Mouse (Mus musculus) forebrain, embryonic 16.5 days (tissue): ENCODE data around the gene Bnip3. TPM values are rescaled to one million over a fixed set of nuclear protein-coding genes. Genes with fewer than 3 reads are reported as not detected.

Experiments used
- ATAC-seq: fragments of 200-750 bp; cut with Nextera tagmentation; 2 replicates; pipeline ENCODE4 v1.8.0; 2017; ENCODE audit warnings: mild to moderate bottlenecking, moderate library complexity
- H3K27ac ChIP-seq: fragments of 300-500 bp; sonication (generic); 2 replicates; pipeline ENCODE4 v1.5.1; 2014; ENCODE audit warnings: low read length, control low read depth
- H3K27me3 ChIP-seq: fragments of 300-500 bp; sonication (generic); replicated peaks from 2 replicates; pipeline ENCODE4 v1.6.1; 2014; ENCODE audit warnings: low read length; ENCODE audit not compliant: control insufficient read depth, insufficient read depth
- H3K36me3 ChIP-seq: fragments of 300-500 bp; sonication (generic); 2 replicates; pipeline ENCODE4 v1.6.1; 2014; ENCODE audit not compliant: control insufficient read depth, insufficient read depth
- H3K4me1 ChIP-seq: fragments of 300-500 bp; sonication (generic); replicated peaks from 2 replicates; pipeline ENCODE4 v1.6.1; 2014; ENCODE audit warnings: low read length; ENCODE audit not compliant: control insufficient read depth, insufficient read depth
- H3K4me2 ChIP-seq: fragments of 300-500 bp; sonication (generic); 2 replicates; pipeline ENCODE4 v1.6.1; 2014; ENCODE audit warnings: mild to moderate bottlenecking, low read length, control low read depth
- H3K4me3 ChIP-seq: fragments of 300-500 bp; sonication (generic); replicated peaks from 2 replicates; pipeline ENCODE4 v1.5.1; 2014; ENCODE audit warnings: mild to moderate bottlenecking, low read length, control low read depth
- H3K9ac ChIP-seq: fragments of 300-500 bp; sonication (generic); replicated peaks from 2 replicates; pipeline ENCODE4 v1.6.1; 2014; ENCODE audit warnings: low read depth, low read length, control low read depth
- H3K9me3 ChIP-seq: fragments of 300-500 bp; sonication (generic); 2 replicates; pipeline ENCODE4 v1.6.1; 2016; ENCODE audit warnings: low read length; ENCODE audit not compliant: control insufficient read depth
- WGBS: fragments of 180-500 bp; shearing (Covaris S2); extraction: QIAGEN DNeasy Blood & Tissue Kit; methylation state at CpG from one replicate; pipeline ENCODE4 v1.1.7; 2014; 5-methylcytosine and 5-hydroxymethylcytosine counted together
- polyA plus RNA-seq: library from polyadenylated mRNA; unstranded; fragments of >200 nt; fragmentation: Nextera tagmentation; extraction: Ambion mirVana; gene quantifications from 2 replicates; pipeline ENCODE4 v1.2.1, GENCODE M21; 2015

Gene Bnip3
- polyA plus RNA-seq, 1 experiment from 2014 or later: 88.9 TPM

- Histone ChIP-seq H3K4me2 (peak overlapping the region; percentile 80), H3K27ac (no peak overlapping the region; the same call in 1 of the 2 replicates)
- peak; percentile 74 for ATAC-seq
These were observed 30.9 kb upstream of the Bnip3 start for GRCm38 (mm10) chr7:138940256-138940611.

DNA sequence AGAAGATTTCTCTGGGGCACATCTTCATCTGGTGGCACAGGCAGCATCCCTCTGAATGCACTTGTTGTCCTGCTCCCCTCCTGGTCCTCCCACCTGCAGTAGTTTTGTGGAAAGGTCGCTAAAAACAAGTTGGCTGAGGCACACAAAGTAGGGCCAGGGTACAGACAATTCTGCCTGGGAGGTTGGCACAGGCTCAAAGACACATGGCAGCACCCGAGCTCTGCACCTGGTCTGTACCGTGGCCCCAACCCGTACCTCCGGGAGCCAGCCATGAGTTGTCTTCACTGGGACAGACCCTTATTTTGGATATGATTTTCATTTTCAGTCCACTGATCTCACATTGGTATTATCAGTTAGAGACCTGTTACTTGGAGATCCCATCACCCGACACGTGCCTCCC, 29.7 kb upstream of the Bnip3 start:
- Histone ChIP-seq H3K9ac (no peak overlapping the region), H3K4me2 (no peak overlapping the region), H3K4me1 (peaks cover 10% of the 10 kb centered on the region), H3K27me3 (peaks cover 41% of the 10 kb centered on the region), H3K9me3 (no peaks in the 10 kb centered on the region; the same call in 1 of the 2 replicates), H3K36me3 (no peaks in the 10 kb centered on the region), H3K27ac (no peak overlapping the region), H3K4me3 (no peak overlapping the region)
- no peak for ATAC-seq
- 74% methylated on average over 7 of the region's 7 CpGs for WGBS

More at GRCm38 (mm10) chr7:138940256-138940611, 30.9 kb upstream of the Bnip3 start:
- Histone ChIP-seq H3K4me3 (peak overlapping the region; percentile 57), H3K27me3 (peaks cover 41% of the 10 kb centered on the region), H3K4me1 (peaks cover 10% of the 10 kb centered on the region), H3K9me3 (no peaks in the 10 kb centered on the region; the same call in 1 of the 2 replicates), H3K36me3 (no peaks in the 10 kb centered on the region), H3K9ac (peak overlapping the region; percentile 62)
- WGBS: 1% methylated on average over 17 of the region's 17 CpGs

- ATAC-seq: no peak
- no peak overlapping the region for H3K9ac ChIP-seq
- no peak overlapping the region for H3K4me3 ChIP-seq
- H3K27ac ChIP-seq: no peak overlapping the region
- H3K27me3 ChIP-seq: peaks cover 7% of the 10 kb centered on the region
- no peaks in the 10 kb centered on the region for H3K4me1 ChIP-seq
- WGBS: 93% methylated on average over 3 of the region's 3 CpGs
- H3K9me3 ChIP-seq: no peaks in the 10 kb centered on the region; the same call in 1 of the 2 replicates
- no peak overlapping the region for H3K4me2 ChIP-seq
- H3K36me3 ChIP-seq: no peaks in the 10 kb centered on the region
These were observed 25.2 kb upstream of the Bnip3 start for GRCm38 (mm10) chr7:138934523-138934922.

- H3K9me3 ChIP-seq: no peaks in the 10 kb centered on the region
- ATAC-seq: no peak
- peak overlapping the region; percentile 56 for H3K27ac ChIP-seq
- H3K9ac ChIP-seq: no peak overlapping the region
- no peaks in the 10 kb centered on the region for H3K4me1 ChIP-seq
- WGBS: 55% methylated on average over 4 of the region's 4 CpGs
- H3K36me3 ChIP-seq: no peaks in the 10 kb centered on the region
- H3K4me2 ChIP-seq: no peak overlapping the region
- no peak overlapping the region for H3K4me3 ChIP-seq
- no peaks in the 10 kb centered on the region for H3K27me3 ChIP-seq
These were observed 19.1 kb upstream of the Bnip3 start for GRCm38 (mm10) chr7:138928456-138928855.

- no peak overlapping the region for H3K4me2 ChIP-seq
- 9% methylated on average over 3 of the region's 3 CpGs for WGBS
- no peak overlapping the region for H3K9ac ChIP-seq
- H3K27me3 ChIP-seq: no peaks in the 10 kb centered on the region
- H3K4me3 ChIP-seq: no peak overlapping the region
- H3K9me3 ChIP-seq: no peaks in the 10 kb centered on the region
- no peaks in the 10 kb centered on the region for H3K36me3 ChIP-seq
- no peak for ATAC-seq
- peaks cover 7% of the 10 kb centered on the region for H3K4me1 ChIP-seq
- H3K27ac ChIP-seq: no peak overlapping the region
These were observed 14.6 kb upstream of the Bnip3 start for GRCm38 (mm10) chr7:138923756-138924425.

- H3K4me3 ChIP-seq: no peak overlapping the region
- H3K27ac ChIP-seq: no peak overlapping the region
- H3K9ac ChIP-seq: no peak overlapping the region
- ATAC-seq: no peak
- WGBS: 92% methylated on average over 8 of the region's 8 CpGs
- peaks cover 8% of the 10 kb centered on the region for H3K4me1 ChIP-seq
- no peak overlapping the region for H3K4me2 ChIP-seq
- no peaks in the 10 kb centered on the region for H3K9me3 ChIP-seq
- no peaks in the 10 kb centered on the region for H3K36me3 ChIP-seq
- H3K27me3 ChIP-seq: no peaks in the 10 kb centered on the region
These were observed 12.3 kb upstream of the Bnip3 start for GRCm38 (mm10) chr7:138921611-138922010.

GRCm38 (mm10) chr7:138919156-138919944, 10.0 kb upstream of the Bnip3 start:
- Histone ChIP-seq H3K9ac (no peak overlapping the region), H3K36me3 (no peaks in the 10 kb centered on the region), H3K4me1 (peaks cover 8% of the 10 kb centered on the region), H3K27me3 (no peaks in the 10 kb centered on the region), H3K4me3 (peak overlapping the region; percentile 13; the same call in 1 of the 2 replicates), H3K4me2 (peak overlapping the region; percentile 43), H3K27ac (no peak overlapping the region), H3K9me3 (no peaks in the 10 kb centered on the region)
- 7% methylated on average over 26 of the region's 26 CpGs for WGBS
- no peak for ATAC-seq

DNA sequence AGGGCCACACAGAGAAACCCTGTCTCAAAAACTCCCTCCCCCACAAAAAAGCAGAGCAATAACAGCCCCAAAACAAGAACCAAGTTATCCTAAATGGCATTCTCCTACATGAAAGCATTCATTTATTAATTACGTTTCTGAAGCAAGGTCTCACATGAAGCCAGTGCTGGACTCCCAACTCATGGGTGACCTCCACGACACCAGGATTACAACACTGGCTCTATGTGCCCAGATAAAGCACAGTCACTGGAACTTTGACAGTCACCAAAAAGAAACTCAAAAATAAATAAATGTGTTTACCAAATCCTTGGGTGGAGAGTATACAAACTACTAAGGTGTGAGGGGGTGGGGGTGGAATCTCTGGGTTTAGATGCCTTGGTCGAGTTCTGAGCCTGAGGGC, 4.3 kb upstream of the Bnip3 start:
- no peaks in the 10 kb centered on the region for H3K9me3 ChIP-seq
- ATAC-seq: no peak
- H3K9ac ChIP-seq: no peak overlapping the region
- H3K4me1 ChIP-seq: peaks cover 7% of the 10 kb centered on the region
- H3K36me3 ChIP-seq: no peaks in the 10 kb centered on the region
- WGBS: 75% methylated on average over 3 of the region's 3 CpGs
- no peak overlapping the region for H3K27ac ChIP-seq
- H3K4me3 ChIP-seq: no peak overlapping the region
- no peak overlapping the region for H3K4me2 ChIP-seq
- H3K27me3 ChIP-seq: no peaks in the 10 kb centered on the region

DNA sequence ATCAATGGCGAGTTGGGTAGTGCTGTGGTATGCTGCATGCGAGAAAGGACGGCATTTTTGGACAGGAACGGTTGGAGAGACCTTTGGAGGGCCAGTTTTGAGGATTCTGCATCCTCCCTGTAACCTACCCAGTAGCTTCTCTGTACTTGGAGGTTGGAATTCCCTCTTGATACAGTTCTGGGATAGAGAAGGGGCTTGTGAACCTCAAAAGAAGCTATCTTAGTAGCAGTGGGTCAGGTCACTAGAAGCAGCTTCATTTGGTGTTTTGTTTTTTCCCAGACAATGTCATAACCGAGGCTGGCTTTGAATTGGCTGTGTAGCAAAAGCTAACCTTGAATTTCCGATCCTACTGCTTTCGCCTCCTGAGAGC, 859 bp upstream of the Bnip3 start:
- Histone ChIP-seq H3K9me3 (no peaks in the 10 kb centered on the region), H3K4me1 (peaks cover 23% of the 10 kb centered on the region), H3K9ac (peak overlapping the region; percentile 80), H3K4me2 (peak overlapping the region; percentile 61), H3K36me3 (no peaks in the 10 kb centered on the region), H3K27ac (no peak overlapping the region), H3K27me3 (no peaks in the 10 kb centered on the region), H3K4me3 (peak overlapping the region; percentile 86)
- WGBS: 20% methylated on average over 7 of the region's 7 CpGs
- ATAC-seq: no peak
